Mouse (Mus musculus) thymus, adult 18-20 months (tissue): ENCODE data around the gene Baz1a.

Experiments
- DNase-seq, 2 experiments: peaks; one replicate each; pipeline ENCODE4 v3.0.0; 2022; ENCODE audit warnings: mixed read lengths in 2 of 2

The Baz1a gene

GRCm38 (mm10) chr12:55013626-55014398 lies at the start of gene Baz1a:
Gene Baz1a (minus strand): TSS chr12:55014348.
- DNase-seq = no peak

DNA sequence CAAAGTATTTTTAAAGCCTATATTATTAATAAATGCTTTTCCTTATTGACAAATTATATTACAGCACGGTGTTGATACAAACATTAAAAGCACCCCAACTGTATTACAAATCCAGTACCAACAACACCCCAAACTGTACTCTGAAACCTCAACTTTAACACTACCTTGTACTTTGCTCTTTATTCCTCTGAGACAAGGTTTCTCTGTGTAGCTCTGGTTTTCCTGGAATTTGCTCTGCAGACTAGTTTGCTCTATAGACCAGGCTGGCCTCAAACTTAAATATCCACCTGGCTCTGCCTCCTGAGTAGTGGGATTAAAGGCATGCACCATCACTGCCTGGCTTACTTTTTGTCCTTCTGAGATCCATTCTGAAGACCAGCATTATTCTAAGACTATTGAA lies 48.0 kb upstream of the Baz1a start:
- DNase-seq = no peak

- DNase-seq = no peak
Observed at GRCm38 (mm10) chr12:55061006-55061405, 46.9 kb upstream of the Baz1a start.

GRCm38 (mm10) chr12:55060212-55060898 lies 46.2 kb upstream of the Baz1a start:
- no peak for DNase-seq

DNA sequence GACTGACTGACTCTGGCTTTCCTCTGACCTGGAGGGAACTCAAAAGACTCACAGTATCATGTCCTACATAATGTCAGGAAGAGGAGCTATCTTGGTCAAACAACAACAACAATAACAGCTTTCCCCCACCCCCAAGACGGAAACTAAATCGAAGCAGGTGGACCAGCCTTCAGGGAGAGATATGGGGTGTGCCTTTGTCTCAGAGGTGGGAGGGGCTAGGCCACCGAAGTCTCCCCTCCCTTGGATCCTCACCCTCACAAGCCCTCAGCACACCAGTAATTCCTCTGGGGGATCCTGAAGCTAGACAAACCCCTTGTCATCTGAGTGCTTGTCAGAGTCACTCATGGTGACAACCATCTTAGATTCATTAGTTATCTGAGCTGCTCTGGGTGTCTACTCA lies 45.7 kb upstream of the Baz1a start:
- no peak for DNase-seq

DNA sequence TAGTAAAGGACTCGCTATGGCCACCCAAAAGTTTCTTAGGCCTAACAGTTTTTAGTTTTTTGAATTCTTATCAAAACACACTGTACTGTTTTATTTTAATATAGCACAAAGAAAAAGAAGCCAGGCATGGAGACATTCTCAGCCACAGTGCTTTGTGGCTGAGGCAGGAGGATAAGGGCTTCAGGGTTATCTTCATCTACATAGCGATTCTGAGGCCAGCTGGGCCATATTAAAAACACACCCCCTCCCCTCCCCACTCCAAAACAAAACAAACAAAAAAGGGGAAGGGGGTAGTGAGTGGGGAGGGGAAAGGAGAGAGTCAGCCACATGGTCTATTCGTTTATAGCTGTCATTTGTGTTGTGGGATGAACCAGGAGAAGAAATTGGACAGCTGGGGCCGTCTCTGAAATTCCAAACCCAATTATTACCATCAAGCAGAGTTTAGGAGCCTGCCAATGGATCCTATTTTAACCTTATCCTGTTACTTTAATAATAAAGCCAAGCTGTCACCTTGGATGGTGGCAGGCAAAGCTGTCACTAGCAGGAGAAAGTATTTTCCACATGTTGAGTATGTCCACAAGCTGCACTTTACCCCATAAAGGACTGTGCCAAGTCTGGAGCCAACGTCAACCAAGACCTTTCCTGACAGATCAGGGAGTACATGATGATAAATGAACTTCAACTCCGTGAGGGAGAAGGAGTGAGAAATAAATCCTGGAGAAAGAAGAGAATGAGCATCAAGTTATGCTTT lies 44.9 kb upstream of the Baz1a start:
- no peak for DNase-seq

- no peak for DNase-seq
Observed at GRCm38 (mm10) chr12:55056703-55057102, 42.6 kb upstream of the Baz1a start.

DNA sequence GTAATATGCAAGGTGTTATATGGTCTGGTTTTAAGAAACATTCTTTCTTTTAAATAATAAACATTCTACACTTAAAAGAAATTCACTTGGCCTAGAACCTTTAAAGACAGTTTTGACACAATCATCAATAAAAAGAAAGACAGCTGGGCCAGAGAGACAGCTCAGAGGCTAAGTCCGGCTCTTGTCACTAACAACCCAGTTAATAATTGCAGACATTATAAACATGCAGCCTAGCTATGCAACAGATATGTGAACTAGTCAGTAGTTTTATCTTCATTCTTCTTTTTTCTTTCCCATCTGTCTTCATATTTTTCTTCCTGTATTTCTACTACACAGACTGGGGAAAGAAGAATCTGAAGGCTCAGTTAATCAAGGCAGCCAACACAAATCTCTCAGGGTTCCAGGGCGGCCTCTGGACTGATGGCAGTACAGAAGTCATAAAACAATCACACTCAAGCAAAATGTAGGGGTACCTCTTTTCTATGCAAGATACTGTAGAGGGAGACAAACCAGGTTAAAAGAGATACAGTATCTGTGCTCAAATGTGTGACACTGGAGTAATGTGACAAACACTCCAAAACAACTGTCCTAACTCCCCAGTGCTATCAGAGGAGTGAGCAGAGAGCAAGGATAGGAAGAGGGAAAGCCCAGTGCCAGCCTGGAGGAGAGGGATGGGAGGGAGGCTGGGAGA lies 40.5 kb upstream of the Baz1a start:
- DNase-seq = no peak

- no peak for DNase-seq
Observed at GRCm38 (mm10) chr12:55053267-55053666, 39.1 kb upstream of the Baz1a start.

- no peak for DNase-seq
Observed at GRCm38 (mm10) chr12:55051210-55052173, 37.3 kb upstream of the Baz1a start.

- DNase-seq = no peak
Observed at GRCm38 (mm10) chr12:55049731-55050353, 35.7 kb upstream of the Baz1a start.

GRCm38 (mm10) chr12:55041011-55041410 lies 26.9 kb upstream of the Baz1a start:
- DNase-seq = no peak

- no peak for DNase-seq
Observed at GRCm38 (mm10) chr12:55027088-55027487, 12.9 kb upstream of the Baz1a start.

DNA sequence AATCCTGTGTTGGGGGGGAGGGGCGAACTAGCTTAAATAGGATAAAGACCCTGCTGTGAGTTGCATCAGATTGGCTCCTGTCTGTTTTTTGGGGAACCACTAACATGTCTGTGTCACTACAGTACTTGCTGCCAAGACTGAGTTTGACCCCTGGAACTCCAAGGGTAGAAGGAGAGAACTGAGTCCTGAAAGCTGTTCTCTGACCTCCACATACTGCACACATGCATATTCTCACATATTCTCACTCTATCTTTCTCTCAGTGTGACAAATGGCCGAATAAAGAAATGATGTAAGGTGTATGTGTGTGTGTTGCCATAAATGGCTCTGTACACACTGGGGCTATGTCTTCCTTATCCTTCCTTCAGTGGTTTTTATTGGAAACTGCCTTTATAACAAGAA lies 9.1 kb upstream of the Baz1a start:
- DNase-seq = no peak

DNA sequence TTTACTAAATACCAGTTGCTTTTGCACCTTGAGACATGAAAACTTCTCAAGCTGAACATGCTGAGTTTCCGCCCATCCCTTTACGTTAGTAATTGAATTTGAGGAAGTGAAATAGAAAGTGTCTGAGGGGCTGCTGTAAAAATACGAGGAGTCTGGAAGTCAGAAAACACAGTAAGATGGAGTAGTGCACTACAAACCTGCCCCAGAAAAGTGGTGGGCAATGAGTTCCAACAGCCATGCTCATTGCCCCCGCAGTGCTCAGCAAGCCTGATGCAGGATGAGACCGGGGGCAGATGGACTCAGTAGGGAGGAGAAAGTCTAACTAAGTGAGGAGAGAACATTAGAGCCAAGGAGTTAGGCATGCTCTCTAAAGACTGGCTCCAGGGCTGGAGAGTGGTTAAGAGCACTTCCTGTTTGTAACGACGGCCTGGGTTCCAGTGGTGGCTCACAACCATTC lies 5.3 kb upstream of the Baz1a start:
- DNase-seq = no peak

GRCm38 (mm10) chr12:55017119-55017721 lies 3.1 kb upstream of the Baz1a start:
- DNase-seq = no peak

- DNase-seq = no peak
Observed at GRCm38 (mm10) chr12:55016339-55017118, 2.4 kb upstream of the Baz1a start.

GRCm38 (mm10) chr12:55015428-55015827 lies 1.3 kb upstream of the Baz1a start:
- peak; percentile 20 to 66 for DNase-seq

DNA sequence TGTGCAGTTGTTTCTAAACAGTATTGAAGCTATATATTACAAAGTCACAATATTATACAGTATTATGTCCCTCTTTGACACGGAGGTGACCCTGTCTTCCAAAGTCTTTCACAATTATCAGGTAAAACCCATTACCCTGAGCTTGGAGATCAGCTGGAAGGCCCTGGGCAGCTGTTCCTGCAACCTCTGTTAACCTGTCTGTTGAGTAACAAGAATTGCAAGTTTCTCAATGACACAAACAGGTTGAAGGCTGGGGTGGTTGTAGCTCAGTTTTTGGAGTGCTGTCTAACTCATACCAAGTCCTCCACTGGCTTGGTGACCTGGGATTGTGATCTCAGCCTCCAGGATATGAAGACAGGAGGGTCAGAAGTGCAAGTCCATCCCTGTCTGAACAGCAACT lies 1.1 kb downstream of the Baz1a start:
- no peak for DNase-seq
